Mouse (Mus musculus): ENCODE measurements around the gene Slc29a2. TPM values are rescaled to one million over a fixed set of nuclear protein-coding genes. Genes with fewer than 3 reads are reported as not detected.

Slc29a2 gene
- total RNA-seq, 2 experiments from 2014 or later, result 4.5 to 5.3 TPM

DNA sequence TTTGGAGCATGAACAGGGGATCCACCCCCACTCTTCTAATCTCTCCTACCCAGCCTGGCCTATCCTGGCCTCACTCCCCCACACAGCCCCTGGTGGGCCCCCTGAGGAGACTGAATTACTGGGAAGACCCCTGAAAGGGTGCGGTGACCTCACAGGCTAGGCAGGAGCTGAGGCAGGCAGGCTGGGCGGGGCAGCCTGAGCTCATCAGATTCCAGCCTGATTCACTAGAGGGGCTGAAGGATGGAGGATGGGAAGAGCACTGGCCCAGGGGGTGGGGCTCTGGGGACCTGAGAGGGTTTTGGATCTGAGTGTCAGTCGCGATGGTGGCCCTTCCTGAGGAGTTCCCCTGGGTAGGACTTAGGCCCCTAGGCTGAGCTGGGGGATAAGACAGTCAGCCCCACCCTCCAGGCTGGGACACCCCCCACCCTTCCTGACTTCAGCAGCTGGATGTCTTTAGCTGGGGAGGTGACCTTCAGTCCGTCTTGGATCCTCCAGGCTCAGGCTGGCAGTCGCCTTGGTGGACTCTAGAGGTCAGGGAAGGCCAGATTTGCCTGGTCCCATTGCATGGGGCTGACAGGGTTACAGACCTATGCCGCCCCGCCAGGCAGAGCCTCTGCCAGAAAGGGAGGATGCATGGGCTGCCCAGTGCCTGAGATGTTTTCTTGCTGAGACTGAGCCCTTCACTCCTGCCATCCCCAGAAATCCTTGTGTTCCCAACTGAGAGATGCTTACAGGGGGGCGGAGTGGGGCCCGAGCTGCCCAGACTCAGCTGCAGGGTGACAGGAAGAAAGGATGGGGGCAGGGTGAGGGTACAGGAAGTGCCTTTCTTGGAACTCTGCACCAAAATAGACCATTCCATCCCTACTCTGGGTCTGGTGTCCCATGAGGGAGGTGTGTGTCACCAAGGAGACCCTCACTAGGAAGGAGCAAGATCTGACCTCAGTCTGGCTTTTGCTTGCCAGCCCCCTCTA is 35.4 kb downstream of the Slc29a2 start:
- DNase-seq, result no peak

DNA sequence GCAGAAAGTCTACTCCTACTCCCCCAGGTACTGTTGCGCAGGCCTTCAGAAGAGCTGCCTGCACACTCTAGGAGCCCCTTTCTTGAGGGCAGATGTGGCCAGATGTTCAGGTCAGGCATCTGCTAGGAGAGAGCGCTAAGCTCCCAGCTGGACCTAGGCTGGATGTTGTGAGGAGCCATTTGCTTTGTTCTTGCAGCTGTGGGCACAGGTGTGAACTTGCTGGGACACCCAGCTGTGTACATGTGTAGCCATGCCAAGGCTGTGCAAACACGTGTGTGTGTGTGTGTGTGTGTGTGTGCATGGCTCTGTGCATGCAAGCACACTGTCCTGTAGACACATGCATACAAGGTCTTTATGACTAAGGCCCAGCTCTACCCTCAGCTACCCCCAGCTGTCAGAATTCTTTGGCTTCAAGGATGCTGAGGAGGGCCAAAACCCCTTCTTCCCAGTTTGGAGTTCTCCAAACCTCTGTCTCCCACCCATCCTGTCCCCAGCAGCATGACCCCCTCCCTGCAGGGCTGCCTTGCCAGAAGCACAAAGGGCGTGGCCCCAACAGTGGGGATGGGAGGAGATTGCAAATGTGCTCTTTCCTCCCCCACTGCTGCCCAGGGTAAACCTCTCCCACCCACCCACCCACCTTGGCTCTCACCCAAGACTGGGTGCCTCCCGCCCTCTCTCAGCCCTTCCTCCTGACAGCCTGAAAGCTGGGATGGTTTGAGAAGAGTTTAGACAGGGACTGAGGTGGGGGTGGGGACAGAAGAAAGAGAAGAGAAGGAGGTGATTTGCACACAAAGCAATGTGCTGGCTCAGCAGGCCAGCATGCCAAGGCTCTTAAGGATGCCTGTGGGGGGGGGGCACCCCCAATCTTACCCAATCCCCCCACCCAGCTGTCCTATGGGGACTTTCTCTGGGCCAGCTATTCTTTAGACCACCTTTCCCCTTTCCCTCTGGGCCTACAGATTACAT is 37.0 kb downstream of the Slc29a2 start:
- DNase-seq, result no peak

DNA sequence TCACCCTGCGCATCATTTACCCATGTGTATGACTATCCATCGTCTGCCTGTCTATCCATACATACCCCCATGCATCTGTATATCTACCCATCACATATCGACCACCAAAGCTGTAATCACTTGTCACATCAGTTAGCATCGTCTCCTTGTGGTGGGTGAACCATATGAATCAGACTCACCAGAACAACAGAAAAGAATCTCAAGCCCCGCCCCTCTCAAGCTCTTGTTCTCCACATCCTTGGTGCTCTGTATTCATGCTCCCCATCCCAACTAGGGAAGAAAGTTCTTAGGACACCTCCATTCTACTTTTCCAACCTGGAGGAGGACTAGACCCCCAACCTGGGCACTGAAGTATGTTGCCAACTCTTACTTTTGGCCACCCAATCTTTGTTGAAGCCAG is 38.4 kb downstream of the Slc29a2 start:
- DNase-seq, result no peak

DNA sequence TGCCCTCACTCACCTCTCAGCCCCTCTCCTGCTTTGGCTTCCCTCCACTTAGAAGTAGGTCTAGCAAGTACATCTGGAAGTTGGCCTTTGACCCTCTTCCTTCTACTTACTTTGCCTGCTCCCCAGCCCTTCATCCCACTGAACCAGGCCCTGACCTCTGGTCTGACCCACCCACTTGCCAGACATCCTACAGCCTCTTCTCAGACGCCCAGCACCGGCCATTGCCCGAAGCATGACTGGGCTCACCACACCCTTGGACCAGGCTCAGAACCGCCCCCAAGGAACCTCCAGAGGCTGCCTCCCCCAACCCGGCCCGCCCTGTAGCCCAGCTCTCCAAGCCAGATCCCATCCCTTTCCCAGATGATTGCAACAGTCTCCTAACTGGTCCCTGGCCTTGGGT is 38.8 kb downstream of the Slc29a2 start:
- no peak for DNase-seq

DNA sequence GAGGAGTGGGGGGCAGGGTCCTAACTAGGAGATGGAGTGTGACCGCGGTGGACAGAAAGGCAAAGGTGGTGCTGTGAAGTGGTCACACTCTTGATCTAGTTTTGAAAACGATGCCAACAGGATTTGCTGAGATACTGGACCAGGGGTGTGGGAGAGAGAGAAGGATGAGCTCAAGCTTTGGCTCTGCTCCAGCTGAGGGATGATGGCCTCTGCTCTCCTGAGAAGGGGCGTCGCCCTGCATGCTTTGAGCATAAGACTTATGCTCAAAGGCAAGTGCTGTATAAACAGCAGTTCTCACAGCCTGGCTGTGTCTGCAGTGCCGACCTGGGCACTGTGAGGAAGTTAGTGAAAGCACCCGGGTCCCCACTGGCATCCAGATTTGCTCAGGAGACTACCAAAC is 41.4 kb downstream of the Slc29a2 start:
- DNase-seq, result no peak

DNA sequence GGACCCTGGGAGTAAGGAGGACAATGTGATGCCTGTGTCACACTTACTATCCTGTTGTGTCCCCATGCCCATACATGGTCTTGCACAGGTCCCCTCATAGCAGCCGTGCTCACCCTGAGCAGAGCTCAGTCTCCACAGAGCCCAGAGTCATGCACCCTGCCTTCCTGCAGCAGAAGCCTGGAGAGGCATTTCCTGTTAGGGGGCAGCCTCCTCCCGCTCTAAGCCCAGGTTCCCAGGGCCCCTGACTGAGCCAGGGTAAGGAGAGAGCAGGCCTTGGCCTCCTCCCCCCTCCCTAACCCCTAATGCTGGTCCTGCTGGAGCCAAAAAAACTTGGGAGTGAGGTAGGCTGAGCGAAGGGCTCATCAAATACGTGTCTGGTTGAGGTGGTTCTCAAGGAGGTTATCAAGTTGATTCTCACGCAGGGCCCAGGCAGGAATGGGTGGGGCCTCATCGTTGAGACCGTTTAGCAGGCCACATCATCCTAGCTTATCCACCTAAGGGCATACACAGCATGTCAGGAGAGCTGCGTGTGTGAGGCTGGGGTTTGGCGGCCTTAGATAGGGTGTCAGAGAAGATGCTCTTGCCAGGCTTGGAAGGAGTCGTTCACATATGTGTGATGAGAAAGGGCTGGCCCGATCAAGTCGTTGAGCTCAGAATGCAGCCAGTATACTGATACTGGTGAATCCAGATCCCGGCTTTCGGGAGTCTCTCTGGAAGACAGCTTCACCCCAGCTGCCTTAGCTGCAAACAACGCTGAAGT is 43.6 kb downstream of the Slc29a2 start:
- no peak for DNase-seq

DNA sequence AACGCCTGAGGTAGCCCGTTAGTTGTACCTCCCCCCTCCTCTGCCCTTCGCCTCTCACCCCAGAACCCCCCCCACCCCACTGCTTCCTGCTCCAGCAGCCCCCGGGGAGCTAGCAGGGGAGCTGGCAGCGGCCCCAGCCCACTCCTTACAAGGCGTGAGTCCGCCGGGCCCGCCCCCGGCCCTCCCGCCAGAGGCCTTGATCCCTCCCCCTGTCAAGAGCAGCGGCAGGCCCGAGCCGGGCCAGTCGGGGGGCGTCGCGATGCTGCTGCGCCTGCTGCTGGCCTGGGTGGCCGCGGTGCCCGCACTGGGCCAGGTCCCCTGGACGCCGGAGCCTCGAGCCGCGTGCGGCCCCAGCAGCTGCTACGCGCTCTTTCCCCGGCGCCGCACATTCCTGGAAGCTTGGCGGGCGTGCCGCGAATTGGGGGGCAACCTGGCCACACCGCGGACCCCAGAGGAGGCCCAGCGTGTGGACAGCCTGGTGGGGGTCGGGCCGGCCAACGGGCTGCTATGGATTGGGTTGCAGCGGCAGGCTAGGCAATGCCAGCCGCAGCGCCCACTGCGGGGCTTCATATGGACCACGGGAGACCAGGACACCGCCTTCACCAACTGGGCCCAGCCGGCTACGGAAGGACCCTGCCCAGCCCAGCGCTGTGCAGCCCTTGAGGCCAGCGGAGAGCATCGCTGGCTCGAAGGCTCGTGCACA is 44.4 kb downstream of the Slc29a2 start, which contains the start of gene Cd248:
Gene Cd248, plus strand, starts transcription at position 212 of the 703 bp plus-strand sequence.
- DNase-seq, result peak; percentile 56 to 83

DNA sequence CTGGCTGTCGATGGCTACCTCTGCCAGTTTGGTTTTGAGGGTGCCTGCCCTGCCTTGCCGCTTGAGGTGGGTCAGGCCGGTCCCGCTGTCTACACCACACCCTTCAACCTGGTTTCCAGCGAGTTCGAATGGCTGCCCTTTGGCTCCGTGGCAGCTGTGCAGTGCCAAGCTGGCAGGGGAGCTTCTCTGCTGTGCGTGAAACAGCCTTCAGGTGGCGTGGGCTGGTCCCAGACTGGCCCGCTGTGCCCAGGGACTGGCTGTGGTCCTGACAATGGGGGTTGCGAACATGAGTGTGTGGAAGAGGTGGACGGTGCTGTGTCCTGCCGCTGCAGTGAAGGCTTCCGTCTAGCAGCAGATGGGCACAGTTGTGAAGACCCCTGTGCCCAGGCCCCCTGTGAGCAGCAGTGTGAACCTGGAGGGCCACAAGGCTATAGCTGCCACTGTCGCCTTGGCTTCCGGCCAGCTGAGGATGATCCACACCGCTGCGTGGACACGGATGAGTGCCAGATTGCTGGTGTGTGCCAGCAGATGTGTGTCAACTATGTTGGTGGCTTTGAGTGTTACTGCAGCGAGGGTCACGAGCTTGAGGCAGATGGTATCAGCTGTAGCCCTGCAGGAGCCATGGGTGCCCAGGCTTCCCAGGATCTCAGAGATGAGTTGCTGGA is 45.0 kb downstream of the Slc29a2 start:
- DNase-seq, result no peak

DNA sequence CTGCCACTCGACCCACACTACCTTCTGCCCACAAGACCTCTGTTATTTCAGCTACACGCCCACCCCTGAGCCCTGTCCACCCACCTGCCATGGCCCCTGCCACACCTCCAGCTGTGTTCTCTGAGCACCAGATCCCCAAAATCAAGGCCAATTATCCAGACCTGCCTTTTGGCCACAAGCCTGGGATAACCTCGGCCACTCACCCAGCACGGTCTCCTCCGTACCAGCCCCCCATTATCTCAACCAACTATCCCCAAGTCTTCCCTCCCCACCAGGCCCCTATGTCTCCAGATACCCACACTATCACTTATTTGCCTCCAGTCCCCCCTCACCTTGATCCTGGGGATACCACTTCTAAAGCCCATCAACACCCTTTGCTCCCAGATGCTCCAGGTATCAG is 45.8 kb downstream of the Slc29a2 start:
- DNase-seq, result no peak

DNA sequence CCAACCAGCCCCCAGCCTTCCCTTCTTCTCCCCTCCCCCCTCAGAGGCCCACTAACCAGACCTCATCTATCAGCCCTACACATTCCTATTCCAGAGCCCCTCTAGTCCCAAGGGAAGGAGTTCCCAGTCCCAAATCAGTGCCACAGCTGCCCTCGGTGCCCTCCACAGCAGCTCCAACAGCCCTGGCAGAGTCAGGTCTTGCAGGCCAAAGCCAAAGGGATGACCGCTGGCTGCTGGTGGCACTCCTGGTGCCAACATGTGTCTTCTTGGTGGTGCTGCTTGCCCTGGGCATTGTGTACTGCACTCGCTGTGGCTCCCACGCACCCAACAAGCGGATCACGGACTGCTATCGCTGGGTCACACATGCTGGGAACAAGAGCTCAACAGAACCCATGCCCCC is 46.3 kb downstream of the Slc29a2 start:
- DNase-seq, result no peak

DNA sequence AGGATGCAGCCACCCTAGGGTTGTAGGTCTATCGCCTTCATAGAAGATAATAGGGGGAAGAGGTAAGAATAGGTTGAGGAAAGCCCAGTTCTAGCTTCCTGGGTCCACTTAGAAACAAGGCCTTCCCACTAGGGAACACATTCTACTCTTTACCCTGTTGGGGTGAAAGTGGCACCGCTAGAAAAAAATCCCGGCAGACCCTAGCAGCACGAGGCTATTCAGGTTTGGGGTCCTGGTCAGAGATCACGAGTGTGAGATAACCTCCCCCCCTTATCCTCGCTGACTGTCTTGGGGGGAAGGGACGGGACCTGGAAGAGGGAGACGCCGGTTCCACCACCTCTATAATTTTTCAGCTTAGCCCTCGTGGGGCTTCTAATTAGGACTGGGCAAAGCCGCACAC is 47.4 kb downstream of the Slc29a2 start:
- DNase-seq, result no peak

DNA sequence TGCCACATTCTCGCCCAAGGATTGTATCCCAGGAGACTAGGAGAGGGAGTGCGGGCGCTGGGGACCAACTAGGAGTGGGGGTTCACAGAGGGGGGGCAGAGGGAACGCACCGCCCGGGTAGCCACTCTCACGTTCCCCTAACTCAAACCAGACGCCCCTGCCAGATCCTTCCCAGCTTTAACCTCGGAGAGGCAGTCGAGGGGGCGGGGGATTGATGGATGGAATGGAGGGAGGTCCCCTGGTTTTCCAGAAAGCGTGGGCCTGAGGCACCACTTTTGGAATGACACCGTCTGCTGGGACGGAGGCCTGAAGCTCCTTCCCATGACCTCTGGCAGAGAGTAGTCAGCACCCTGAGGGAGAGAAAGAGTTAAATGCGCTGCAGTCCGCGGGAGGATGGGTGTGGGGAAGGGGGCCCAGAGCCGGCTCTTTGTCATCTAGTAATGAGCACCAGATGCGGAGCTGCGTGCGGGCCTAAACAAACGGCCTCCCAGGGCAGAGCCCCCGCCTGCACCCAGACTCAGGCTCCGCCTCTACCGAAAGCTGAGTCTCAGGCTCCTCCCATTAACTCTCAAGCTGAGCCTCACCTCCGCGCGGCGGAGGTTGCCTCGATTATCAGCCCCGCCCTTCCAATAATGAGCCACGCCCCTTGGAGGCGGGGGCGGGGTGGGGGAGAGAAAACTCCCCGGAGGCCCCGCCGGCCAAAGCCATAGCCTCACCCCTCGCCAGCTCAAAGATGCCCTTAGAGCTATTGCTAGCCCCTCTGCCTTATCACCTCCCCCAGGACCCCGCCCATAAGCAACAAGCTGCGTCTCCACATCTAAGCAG is 48.1 kb downstream of the Slc29a2 start:
- peak; percentile 84 to 86 for DNase-seq

DNA sequence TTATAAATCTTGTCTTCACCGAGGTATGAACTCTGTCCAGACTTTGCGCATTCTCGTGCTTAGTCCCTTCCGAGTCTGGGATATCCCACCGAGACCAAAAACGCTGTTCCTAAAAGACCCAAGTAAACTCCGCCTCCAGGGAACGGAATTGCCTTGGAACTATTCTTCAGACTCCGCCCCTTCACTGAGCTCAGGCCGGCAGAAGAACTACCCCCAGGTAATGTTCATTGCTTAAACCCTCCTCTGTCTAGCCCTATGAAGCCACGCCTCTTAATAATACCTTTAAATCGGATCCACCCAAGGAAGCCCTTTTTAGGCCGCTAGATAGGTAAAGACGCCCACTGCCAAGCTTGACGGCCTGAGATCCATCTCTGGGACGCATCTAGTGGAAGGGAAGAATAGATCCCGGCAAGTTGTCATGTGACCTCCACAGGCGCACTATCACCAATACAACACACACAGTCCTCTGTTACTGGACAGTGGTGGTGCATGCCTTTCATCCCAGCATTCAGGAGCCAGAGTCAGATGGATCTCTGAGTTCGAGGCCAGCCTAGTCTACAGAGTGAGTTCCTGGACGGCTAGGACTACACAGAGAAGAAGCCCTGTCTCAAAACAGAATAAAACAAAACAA is 48.8 kb downstream of the Slc29a2 start:
- peak in 1 of 2 experiments; percentile 21 for DNase-seq

DNA sequence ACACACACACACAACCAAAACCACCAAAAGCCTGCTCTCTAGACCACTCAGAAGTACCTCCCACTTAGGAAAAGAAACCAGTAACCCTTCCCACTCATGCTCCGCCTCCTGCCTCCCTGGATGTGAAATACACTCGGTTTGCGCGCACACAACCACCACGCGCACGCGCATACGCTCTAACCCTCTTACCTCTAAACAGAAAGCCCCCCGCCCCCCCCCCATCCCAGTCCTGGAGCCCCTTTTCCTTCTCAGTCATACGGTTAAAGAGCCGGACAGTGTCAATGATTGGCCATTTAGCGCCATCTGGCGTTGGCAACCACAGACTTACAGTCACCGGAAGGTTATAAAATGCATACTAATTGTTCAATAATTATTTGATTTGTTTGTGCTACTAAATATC is 49.4 kb downstream of the Slc29a2 start:
- DNase-seq, result peak; percentile 65 to 74

DNA sequence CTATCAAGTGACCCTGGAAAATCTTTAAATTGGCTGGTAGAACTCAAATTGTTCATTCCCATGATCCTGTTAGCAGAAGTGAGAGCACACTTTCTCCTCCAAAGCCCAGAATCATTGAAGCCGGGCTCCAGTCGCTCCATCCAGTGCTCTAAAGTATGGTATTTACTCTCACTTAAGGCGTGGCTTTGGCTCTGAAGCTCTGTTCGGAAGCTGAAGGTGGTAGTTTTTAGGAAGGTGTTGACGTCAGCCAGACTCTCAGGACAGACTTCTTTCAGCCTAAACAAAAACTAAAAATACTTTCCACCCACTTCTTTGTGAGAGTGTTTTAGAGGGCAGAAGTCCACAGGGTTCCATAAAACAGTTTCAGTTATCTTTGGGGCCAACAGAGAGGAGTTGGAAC is 49.9 kb downstream of the Slc29a2 start:
- no peak for DNase-seq

DNA sequence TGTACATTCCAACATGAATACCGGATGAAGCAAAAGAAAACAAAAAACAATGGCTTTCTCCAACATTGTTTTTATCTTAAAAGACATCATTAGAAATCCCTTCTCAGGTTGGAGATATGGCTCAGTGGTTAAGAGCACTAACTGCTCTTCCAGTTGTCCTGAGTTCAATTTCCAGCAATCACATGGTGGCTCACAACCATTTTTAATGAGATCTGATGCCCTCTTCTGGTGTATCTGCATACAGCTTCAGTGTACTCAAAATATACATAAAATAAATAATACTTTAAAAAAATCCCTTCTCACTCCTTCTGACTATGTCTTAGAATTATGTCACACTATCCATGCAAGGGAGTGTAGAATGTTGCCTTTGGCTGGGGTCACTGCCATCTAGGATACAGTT is 55.6 kb downstream of the Slc29a2 start:
- DNase-seq, result no peak

Measured in adrenal gland, postnatal 36 days (tissue).